Mouse (Mus musculus) splenic B cell, adult 2 months (primary cell): ENCODE measurements around the gene Doc2b.

Experiments
- DNase-seq: peaks from one replicate; pipeline ENCODE4 v3.0.0-alpha.2; 2011; ENCODE audit warnings: low read depth, low spot score
- H3K27me3 ChIP-seq: 2 replicates; pipeline ENCODE4 v1.6.1; 2012; ENCODE audit warnings: mild to moderate bottlenecking, low read length, moderate library complexity, mixed read lengths; ENCODE audit not compliant: control insufficient read depth, poor library complexity, insufficient read depth, severe bottlenecking
- H3K36me3 ChIP-seq: 2 replicates; pipeline ENCODE4 v1.6.1; 2012; ENCODE audit warnings: mild to moderate bottlenecking, low read length, moderate library complexity, mixed read lengths; ENCODE audit not compliant: control insufficient read depth, poor library complexity, insufficient read depth, severe bottlenecking

The Doc2b gene

DNA sequence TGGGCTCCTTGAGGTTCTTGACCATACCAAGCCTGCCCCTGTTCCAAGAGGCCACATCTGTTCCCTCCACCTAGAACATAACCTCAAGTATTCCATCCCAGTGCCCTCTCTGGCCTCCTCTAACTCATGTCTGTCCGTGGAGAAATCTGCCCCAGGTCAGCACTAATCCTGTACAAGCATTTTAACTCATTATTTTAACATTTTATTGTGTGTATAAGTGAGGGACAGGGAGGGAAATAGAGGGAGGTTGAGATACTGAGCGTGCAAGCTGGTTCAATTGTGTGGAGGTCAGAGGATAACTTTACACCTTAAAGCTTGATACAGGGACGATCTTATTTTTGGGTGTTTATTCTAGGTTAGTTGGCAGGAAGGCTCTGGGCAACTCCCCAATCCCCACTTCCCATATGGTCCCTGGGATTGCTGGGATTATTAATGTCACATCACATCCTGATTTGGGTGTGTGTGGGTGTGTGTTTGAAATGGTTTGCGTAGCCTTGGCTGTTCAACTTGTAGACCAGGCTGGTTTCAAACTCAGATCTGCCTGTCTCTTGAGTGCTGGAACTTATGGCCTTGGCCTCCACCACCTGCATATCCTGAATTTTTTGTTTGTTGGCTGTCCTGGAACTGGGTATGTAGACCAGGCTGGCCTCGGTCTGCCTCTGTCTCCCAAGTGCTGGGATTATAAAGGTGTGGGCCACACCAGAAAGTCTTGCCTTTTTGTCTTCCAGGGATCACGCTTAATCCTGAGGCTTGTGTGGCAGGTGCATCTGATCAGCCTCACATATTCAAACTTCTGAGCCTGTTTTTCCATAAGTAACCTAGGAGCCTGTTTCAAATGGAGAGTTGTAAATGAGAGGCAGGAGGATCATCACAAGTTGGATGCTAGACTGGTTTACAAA lies 27.5 kb downstream of the Doc2b start:
- DNase-seq = no peak
- Histone ChIP-seq H3K27me3 (no peaks in the 10 kb centered on the region), H3K36me3 (peaks cover 14% of the 10 kb centered on the region; the same call in 1 of the 2 replicates)

DNA sequence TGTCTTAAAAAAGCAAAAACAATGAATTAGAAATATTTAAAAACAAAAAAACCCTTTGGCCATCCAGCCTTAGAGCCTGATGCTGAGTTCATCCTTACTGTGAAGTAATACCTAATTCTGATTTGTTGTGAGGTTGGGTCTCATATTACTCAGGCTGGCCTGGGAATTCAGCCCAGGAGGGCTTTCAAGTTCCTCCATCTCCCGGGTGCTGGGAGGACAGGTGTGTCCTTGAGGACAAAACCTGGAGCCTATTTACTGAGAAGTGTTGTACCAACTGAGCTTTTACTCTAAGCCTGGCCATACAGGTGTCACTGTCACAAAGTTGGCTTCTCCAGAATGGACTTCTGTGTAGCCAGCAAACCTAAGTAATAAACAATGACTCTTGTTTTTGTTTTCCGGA lies 28.8 kb downstream of the Doc2b start:
- no peak for DNase-seq
- peaks cover 14% of the 10 kb centered on the region; the same call in 1 of the 2 replicates for H3K36me3 ChIP-seq
- H3K27me3 ChIP-seq = no peaks in the 10 kb centered on the region

DNA sequence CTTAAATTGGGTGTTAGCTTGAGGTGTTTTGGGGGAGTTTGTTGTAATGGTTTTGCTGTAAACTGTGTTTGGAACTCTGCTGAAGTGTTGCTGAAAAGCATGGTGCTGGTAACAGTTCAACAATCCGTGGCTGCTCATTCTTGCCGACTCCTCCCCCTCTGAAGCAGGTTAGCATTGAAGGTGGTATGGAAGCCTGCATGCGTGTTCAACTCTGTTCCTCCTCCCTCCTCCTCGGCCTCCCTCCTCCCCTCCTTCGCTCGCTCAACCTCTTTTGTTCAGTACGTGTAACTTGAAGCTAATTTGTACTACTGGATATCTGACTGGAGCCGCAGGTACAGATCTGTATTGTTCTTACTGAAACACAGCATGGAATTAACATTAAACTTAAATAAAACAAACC lies 30.7 kb downstream of the Doc2b start:
- Histone ChIP-seq H3K27me3 (no peaks in the 10 kb centered on the region), H3K36me3 (peaks cover 16% of the 10 kb centered on the region; the same call in 1 of the 2 replicates)
- no peak for DNase-seq

DNA sequence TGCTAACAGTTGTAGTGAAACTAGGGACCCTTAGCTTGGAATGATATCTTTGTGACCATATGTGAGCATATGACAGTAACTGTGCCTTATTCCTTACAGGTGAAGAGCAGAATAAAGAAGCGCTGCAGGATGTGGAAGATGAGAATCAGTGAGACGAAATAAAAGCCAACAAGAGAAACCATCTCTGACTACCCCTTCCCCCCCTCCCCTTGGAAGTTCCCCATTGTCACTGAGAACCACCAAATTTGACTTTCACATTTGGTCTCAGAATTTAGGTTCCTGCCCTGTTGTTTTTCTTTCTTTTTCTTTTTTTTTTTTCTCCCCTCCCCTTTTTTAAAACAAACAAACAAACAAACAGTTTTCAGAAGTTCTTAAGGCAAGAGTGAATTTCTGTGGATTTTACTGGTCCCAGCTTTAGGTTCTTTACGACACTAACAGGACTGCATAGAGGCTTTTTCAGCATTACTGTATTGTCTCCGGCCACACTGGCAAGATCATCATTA lies 31.3 kb downstream of the Doc2b start:
- Histone ChIP-seq H3K27me3 (no peaks in the 10 kb centered on the region), H3K36me3 (peaks cover 19% of the 10 kb centered on the region; the same call in 1 of the 2 replicates)
- DNase-seq = peak; percentile 62

DNA sequence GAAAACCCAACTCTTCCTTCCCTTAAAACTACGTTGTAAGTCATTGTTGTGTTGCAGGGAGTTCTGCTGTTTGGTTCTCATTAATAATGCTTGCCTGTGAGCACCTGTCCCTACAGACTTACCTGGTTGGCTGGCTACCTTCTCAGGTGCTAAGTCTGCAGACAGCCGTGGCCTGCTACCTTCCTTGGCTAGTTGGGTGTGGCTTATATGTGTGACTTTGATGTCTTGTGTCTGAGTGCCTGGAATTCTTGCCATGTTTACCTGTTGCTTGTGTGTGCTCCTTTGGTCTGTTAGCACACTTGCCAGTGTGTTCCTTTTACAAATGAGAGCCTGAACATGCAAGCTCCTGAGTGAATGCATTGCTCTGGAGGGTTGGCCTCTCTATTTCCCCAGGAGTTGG lies 33.1 kb downstream of the Doc2b start:
- DNase-seq = no peak

DNA sequence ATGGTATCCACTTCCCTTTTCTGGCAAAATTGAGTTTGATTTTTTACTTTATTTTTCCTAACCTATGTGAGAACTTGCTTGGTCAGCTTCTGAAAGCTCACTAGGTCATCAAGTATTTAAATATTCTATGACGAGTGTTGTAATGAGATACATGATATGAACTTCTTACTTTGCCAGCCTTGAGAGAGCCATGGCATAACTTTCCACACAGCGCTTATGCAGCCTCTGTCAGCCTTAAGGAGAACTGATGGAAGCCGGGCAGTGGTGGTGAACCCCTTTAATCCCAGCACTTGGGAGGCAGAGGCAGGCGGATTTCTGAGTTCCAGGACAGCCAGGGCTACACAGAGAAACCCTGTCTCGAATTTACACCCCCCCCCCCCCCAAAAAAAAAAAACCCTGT lies 35.1 kb downstream of the Doc2b start:
- H3K27me3 ChIP-seq = no peaks in the 10 kb centered on the region
- DNase-seq = no peak

More for the DNA sequence above, 33.1 kb downstream of the Doc2b start:
- Histone ChIP-seq H3K27me3 (no peaks in the 10 kb centered on the region), H3K36me3 (peaks cover 23% of the 10 kb centered on the region)

DNA sequence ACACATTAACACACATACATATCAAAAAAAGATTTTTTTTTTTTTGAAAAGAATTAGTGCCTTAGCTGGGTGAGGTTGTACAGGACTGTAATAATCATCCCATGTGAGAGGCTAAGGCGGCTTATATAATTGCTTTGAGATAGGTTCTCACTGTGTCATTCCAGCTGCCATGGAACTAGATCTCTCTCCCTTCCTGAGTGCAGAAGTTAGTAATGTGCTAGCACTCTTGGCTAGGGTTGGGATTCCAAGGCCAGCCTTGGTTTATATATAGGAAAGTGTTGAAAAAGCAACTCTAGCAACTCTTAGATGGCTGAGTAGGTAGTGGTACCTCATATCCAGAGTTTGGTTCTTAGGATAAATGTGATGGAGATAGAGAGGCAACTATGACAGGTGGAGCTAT lies 37.3 kb downstream of the Doc2b start:
- H3K36me3 ChIP-seq = peaks cover 17% of the 10 kb centered on the region
- H3K27me3 ChIP-seq = no peaks in the 10 kb centered on the region
- DNase-seq = no peak

More for the DNA sequence above, 35.1 kb downstream of the Doc2b start:
- H3K36me3 ChIP-seq = peaks cover 15% of the 10 kb centered on the region

DNA sequence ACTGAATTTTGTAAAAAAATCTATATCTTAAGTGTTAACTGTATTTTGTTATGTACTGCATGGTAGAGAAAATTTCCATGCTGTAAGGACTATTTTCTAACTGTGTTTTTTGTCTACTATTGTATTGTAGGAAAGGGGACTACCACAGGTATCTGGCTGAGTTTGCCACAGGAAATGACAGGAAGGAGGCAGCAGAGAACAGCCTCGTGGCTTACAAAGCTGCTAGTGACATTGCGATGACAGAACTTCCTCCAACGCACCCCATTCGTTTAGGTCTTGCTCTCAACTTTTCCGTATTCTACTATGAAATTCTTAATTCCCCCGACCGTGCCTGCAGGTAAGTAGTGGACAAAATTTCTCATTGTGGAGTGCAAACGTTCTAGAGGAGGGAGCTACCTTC lies 39.2 kb downstream of the Doc2b start:
- peak; percentile 35 for DNase-seq
- H3K27me3 ChIP-seq = no peaks in the 10 kb centered on the region
- peaks cover 20% of the 10 kb centered on the region for H3K36me3 ChIP-seq

DNA sequence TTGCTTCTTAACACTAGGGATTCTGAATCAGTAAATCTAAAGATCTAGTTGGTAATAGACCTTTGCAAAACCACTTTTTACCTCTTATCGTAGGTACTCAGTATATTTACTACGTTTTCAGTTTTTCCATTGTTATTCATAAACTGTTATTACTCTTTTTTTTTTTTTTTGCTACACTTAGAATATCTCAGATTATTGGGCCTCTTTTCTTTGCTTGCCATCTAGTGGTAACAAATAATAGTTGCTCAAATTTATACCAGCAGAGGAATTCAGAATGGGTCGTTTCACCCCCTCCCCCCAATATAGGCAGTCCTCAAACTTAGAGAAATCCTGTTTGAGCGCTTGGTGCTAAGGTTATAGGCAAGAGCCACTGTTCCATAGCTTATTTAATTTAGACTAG lies 44.8 kb downstream of the Doc2b start:
- Histone ChIP-seq H3K36me3 (peaks cover 10% of the 10 kb centered on the region; the same call in 1 of the 2 replicates), H3K27me3 (no peaks in the 10 kb centered on the region)
- peak; percentile 34 for DNase-seq

DNA sequence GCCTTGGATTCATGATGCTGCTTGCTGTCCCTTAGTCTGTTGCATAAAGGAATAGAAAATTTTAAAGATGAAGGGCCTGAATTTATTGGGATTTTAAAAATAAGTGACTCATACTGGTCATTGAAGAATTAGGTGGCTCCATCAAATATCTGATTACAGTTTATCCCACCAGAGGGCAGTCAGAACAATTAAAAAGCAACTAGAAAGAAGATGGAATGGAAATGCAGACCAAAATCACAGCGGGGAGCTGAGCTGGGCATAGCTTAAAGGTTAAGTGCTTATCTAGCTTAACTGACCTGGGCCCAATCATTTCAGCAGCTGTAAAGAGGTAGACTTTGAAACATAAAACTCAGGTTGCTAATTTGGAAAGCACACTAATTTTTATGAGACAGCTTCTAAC lies 45.3 kb downstream of the Doc2b start:
- Histone ChIP-seq H3K27me3 (no peaks in the 10 kb centered on the region), H3K36me3 (peaks cover 10% of the 10 kb centered on the region; the same call in 1 of the 2 replicates)
- DNase-seq = no peak

DNA sequence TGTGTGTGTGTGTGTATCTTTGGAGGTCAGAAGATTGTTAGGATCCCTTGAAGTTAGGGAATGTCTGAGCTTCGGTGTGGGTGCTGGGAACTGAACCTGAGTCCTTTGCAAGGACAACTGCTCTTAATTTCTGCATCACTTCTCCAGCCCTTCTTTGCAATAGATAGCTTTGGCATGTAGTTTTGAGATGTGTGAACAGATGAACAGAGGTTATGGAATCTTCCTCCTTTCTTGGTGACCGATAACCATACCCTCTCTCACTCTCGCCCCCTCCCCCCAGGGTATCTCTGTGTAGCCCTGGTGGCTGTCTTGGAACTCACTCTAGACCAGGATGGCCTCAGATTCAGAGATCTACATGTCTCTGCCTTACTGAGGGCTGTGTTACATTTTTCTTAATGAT lies 51.1 kb downstream of the Doc2b start:
- no peaks in the 10 kb centered on the region for H3K27me3 ChIP-seq
- peaks cover 3% of the 10 kb centered on the region; the same call in 1 of the 2 replicates for H3K36me3 ChIP-seq
- no peak for DNase-seq

DNA sequence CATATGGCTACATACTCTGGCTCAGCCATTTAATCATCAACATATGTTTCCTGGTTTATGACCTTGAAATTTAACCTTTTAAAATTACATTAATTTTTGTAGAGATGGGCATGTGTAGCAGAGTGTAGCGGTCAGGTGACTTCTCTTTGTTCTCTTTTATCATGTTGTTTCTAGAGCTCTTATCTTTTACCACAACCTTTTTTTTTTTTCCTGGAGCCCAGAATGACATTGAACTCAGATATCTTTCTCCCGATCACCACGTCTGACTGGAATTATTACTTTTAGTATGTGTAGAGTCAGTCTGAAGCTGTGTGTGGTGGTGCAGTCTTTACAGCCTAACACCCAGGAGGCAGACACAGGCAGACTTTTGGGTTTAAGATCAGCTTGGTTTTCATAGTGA lies 54.2 kb downstream of the Doc2b start:
- no peaks in the 10 kb centered on the region for H3K27me3 ChIP-seq
- peaks cover 3% of the 10 kb centered on the region; the same call in 1 of the 2 replicates for H3K36me3 ChIP-seq
- no peak for DNase-seq

DNA sequence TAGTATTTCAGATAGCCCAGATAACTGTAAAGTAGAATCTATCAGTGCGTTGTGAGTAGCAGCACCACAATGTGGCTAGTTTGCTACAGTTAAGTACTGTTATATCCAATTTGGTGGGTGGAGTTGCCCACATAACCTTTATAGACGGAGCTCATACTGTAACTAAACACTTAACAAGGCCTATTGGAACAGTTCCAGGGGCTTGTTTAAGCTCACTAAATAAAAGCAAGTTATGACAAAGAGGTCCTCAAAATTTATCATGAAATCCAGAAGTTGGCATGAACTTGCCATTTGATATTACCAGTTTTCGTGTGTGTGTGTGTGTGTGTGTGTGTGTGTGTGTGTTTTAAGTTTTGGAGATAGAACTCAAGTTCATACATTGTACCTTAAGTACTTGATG lies 55.6 kb downstream of the Doc2b start:
- H3K36me3 ChIP-seq = peaks cover 5% of the 10 kb centered on the region; the same call in 1 of the 2 replicates
- DNase-seq = no peak
- no peaks in the 10 kb centered on the region for H3K27me3 ChIP-seq

DNA sequence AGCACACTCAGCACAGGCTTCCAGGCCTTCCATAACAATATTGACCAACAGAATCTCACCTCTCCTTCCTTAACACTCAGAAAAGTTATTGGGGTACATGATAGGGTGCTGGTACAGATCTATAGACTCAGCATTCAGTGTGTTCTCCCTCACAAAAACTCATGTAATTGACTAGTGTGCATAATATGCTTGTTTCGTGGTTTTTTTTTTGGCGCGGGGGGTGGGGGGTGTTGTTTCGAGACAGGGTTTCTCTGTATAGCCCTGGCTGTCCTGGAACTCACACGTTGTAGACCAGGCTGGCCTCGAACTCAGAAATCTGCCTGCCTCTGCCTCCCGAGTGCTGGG lies 57.4 kb downstream of the Doc2b start:
- peaks cover 4% of the 10 kb centered on the region; the same call in 1 of the 2 replicates for H3K36me3 ChIP-seq
- H3K27me3 ChIP-seq = no peaks in the 10 kb centered on the region
- DNase-seq = no peak

DNA sequence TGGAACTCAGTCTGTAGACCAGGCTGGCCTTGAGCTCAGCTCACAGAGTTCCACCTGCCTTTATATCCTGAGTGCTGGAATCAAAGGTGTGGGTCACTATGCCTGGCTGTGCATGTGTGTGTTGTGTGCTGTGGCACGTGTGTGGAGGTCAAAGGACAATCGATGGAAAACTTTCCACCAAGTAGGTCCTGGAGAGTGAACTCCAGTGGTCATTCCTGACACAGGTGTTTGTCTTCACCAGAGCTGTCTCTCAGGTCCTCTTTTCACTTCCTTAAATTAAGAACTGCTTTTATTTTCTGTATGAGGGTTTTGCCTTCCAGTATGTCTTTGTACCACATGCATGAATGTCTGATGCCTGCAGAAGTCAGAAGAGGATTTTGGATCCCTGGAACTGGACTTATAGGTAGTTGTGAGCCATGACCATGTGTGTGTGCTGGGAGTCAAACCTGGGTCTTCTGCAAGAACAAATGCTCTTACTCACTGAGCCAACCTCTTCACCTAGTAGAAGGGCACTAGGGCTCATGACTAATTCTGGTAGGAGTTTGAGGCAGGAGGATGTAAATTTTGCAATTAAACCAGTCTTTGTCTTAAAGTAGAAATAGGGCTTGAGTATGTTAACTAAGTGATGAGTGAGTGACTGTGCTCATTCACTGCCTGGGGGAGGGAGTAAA lies 57.9 kb downstream of the Doc2b start:
- Histone ChIP-seq H3K36me3 (peaks cover 2% of the 10 kb centered on the region; the same call in 1 of the 2 replicates), H3K27me3 (no peaks in the 10 kb centered on the region)
- DNase-seq = peak; percentile 69
